Mouse (Mus musculus) embryonic facial prominence, embryonic 10.5 days (tissue): ENCODE data around the gene Akap17b. TPM values are rescaled to one million over a fixed set of nuclear protein-coding genes. Genes with fewer than 3 reads are reported as not detected.

Experiments used
- DNase-seq: peaks from one replicate; pipeline ENCODE4 v3.0.0-alpha.2; 2017; ENCODE audit warnings: low spot score
- H3K27ac ChIP-seq: fragments of 300-500 bp; sonication (generic); replicated peaks from 2 replicates; pipeline ENCODE4 v1.5.1; 2016; ENCODE audit warnings: mild to moderate bottlenecking
- H3K27me3 ChIP-seq: fragments of 300-500 bp; sonication (generic); replicated peaks from 2 replicates; pipeline ENCODE4 v1.6.1; 2016; ENCODE audit warnings: low read depth, mild to moderate bottlenecking; ENCODE audit not compliant: poor library complexity, severe bottlenecking
- H3K36me3 ChIP-seq: fragments of 300-500 bp; sonication (generic); replicated peaks from 2 replicates; pipeline ENCODE4 v1.6.1; 2016; ENCODE audit warnings: mild to moderate bottlenecking, moderate library complexity
- H3K4me1 ChIP-seq: fragments of 300-500 bp; sonication (generic); 2 replicates; pipeline ENCODE4 v1.6.1; 2016
- H3K4me3 ChIP-seq: fragments of 300-500 bp; sonication (generic); 2 replicates; pipeline ENCODE4 v1.5.1; 2016; ENCODE audit warnings: mild to moderate bottlenecking, moderate library complexity
- H3K9me3 ChIP-seq: fragments of 300-500 bp; sonication (generic); 2 replicates; pipeline ENCODE4 v1.6.1; 2016; ENCODE audit warnings: mild to moderate bottlenecking
- WGBS: fragments of 180-500 bp; shearing (Covaris S2); methylation state at CpG from one replicate; pipeline ENCODE4 v1.1.7; 2016; 5-methylcytosine and 5-hydroxymethylcytosine counted together
- polyA plus RNA-seq: library from polyadenylated mRNA; unstranded; fragments of >200 nt; fragmentation: Nextera tagmentation; extraction: Ambion mirVana; gene quantifications from 2 replicates; pipeline ENCODE4 v1.2.1, GENCODE M21; 2016

Akap17b gene
- polyA plus RNA-seq, 1 experiment from 2014 or later: 2.9 TPM

GRCm38 (mm10) chrX:36560170-36560569, 85.0 kb downstream of the Akap17b start:
- H3K27ac ChIP-seq: no peak overlapping the region
- H3K9me3 ChIP-seq: no peaks in the 10 kb centered on the region
- H3K27me3 ChIP-seq: no peaks in the 10 kb centered on the region
- H3K4me1 ChIP-seq: no peaks in the 10 kb centered on the region
- no peaks in the 10 kb centered on the region for H3K36me3 ChIP-seq
- H3K4me3 ChIP-seq: no peak overlapping the region
- no peak for DNase-seq
- 86% methylated on average over 4 of the region's 4 CpGs for WGBS

Other genes with a start within 250 kb of the Akap17b start
- not detected in 2 replicates for gene Gm6268, start 244.1 kb downstream of the Akap17b start, polyA plus RNA-seq
- not detected in 2 replicates for gene Gm14569, start 153.6 kb downstream of the Akap17b start, polyA plus RNA-seq
- gene Pgrmc1, start 47.2 kb downstream of the Akap17b start, polyA plus RNA-seq: 328 and 337 TPM in 2 replicates
- gene Slc25a43, start 98.3 kb upstream of the Akap17b start, polyA plus RNA-seq: 1.1 and 2.0 TPM in 2 replicates
- gene Slc25a5, start 150.3 kb upstream of the Akap17b start, polyA plus RNA-seq: 764 and 848 TPM in 2 replicates
- 126 and 130 TPM in 2 replicates for gene Ube2a, start 228.5 kb upstream of the Akap17b start, polyA plus RNA-seq
- 34.1 and 35.4 TPM in 2 replicates for gene C330007P06Rik, start 228.7 kb upstream of the Akap17b start, polyA plus RNA-seq